Mouse (Mus musculus): ENCODE data around the gene Trpt1. TPM values are rescaled to one million over a fixed set of nuclear protein-coding genes. Genes with fewer than 3 reads are reported as not detected.
A peak's percentile ranks its signal among the peaks of the same experiment; 100 is the strongest.

The Trpt1 gene
- 22.7 and 25.3 TPM in 2 replicates for polyA plus RNA-seq (2015; fragmentation: Nextera tagmentation; extraction: Ambion mirVana)

GRCm38 (mm10) chr19:6996006-6996405 is at the start of gene Trpt1, which contains the start of gene Nudt22:
Gene Trpt1 (plus strand): TSS chr19:6996131.
Gene Nudt22 (minus strand): TSS chr19:6996117.
- Histone ChIP-seq H3K4me1 (ENCODE audit: control insufficient read depth, insufficient read depth, low read depth, low read length) (peaks cover 35% of the 10 kb centered on the region), H3K27me3 (replicated peaks; ENCODE audit: control insufficient read depth, insufficient read depth, low read length) (no peaks in the 10 kb centered on the region), H3K9me3 (ENCODE audit: control insufficient read depth, low read length) (no peaks in the 10 kb centered on the region), H3K4me3 (ENCODE audit: low read length) (peak within 1 kb of the TSS; percentile 69), H3K36me3 (ENCODE audit: control insufficient read depth, insufficient read depth, low read length) (peaks cover 16% of the 10 kb centered on the region), H3K27ac (ENCODE audit: low read depth, low read length) (peak within 1 kb of the TSS; percentile 71), H3K4me2 (ENCODE audit: low read length) (peak within 1 kb of the TSS; percentile 75), H3K9ac (ENCODE audit: low read depth, low read length) (peak within 1 kb of the TSS; percentile 83)
- under 1% methylated on average over 24 of the region's 24 CpGs for WGBS
- peak; percentile 81 for ATAC-seq

DNA sequence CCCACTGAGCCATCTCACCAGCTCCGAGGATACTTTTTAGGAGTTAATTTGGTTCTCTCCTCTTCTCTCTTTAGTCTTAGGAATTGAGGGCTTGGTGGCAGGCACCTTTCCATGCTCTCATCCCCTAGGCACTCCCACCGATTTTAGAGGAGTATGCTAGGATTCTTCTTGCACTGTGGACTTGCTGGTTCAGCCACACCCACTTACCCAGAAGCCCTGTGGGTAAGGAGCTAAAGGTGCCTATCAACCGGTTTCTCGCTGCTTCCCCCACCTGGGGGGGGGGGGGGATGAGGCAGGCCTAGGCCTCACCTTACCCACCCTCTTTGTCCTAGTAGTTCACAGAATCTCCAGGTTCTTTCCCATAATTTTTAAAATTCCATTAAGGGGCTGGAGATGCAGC is 48.2 kb upstream of the Trpt1 start:
- Histone ChIP-seq H3K27ac (ENCODE audit: low read depth, low read length) (no peak overlapping the region), H3K4me3 (ENCODE audit: low read length) (no peak overlapping the region), H3K9me3 (ENCODE audit: control insufficient read depth, low read length) (no peaks in the 10 kb centered on the region), H3K9ac (ENCODE audit: low read depth, low read length) (no peak overlapping the region), H3K36me3 (ENCODE audit: control insufficient read depth, insufficient read depth, low read length) (no peaks in the 10 kb centered on the region; the same call in 1 of the 2 replicates), H3K27me3 (replicated peaks; ENCODE audit: control insufficient read depth, insufficient read depth, low read length) (no peaks in the 10 kb centered on the region), H3K4me2 (ENCODE audit: low read length) (no peak overlapping the region), H3K4me1 (ENCODE audit: control insufficient read depth, insufficient read depth, low read depth, low read length) (peaks cover 20% of the 10 kb centered on the region)
- 56% methylated on average over 4 of the region's 4 CpGs for WGBS
- ATAC-seq = no peak

DNA sequence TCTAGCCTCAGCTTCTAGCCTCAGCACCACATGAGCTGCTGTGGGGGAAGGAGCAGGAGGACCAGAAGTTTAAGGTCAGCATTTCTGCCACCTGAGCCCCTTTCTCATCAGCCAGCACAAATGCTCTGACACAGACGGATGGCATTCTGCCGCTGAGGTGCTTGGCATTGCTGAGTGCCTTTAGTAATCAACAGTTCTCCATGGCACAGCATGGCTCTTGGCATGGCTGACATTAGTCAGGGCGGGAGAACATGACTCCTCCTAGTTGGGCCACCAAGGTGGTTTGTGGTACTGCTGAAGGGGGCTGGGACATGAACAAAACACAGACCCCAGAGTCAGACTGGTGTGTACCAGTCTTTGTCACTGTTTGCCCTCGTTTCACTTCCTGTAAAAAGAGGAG is 47.7 kb upstream of the Trpt1 start:
- H3K27me3 ChIP-seq (replicated peaks; ENCODE audit: control insufficient read depth, insufficient read depth, low read length) = no peaks in the 10 kb centered on the region
- no peaks in the 10 kb centered on the region; the same call in 1 of the 2 replicates for H3K36me3 ChIP-seq (ENCODE audit: control insufficient read depth, insufficient read depth, low read length)
- no peak overlapping the region for H3K27ac ChIP-seq (ENCODE audit: low read depth, low read length)
- peaks cover 20% of the 10 kb centered on the region for H3K4me1 ChIP-seq (ENCODE audit: control insufficient read depth, insufficient read depth, low read depth, low read length)
- H3K4me2 ChIP-seq (ENCODE audit: low read length) = no peak overlapping the region
- no peak overlapping the region for H3K9ac ChIP-seq (ENCODE audit: low read depth, low read length)
- no peak for ATAC-seq
- H3K4me3 ChIP-seq (ENCODE audit: low read length) = no peak overlapping the region
- no peaks in the 10 kb centered on the region for H3K9me3 ChIP-seq (ENCODE audit: control insufficient read depth, low read length)
- WGBS = 64% methylated on average over 4 of the region's 4 CpGs

- H3K27me3 ChIP-seq (replicated peaks; ENCODE audit: control insufficient read depth, insufficient read depth, low read length) = no peaks in the 10 kb centered on the region
- 92% methylated on average over 5 of the region's 5 CpGs for WGBS
- H3K4me1 ChIP-seq (ENCODE audit: control insufficient read depth, insufficient read depth, low read depth, low read length) = peaks cover 19% of the 10 kb centered on the region
- no peaks in the 10 kb centered on the region; the same call in 1 of the 2 replicates for H3K36me3 ChIP-seq (ENCODE audit: control insufficient read depth, insufficient read depth, low read length)
- ATAC-seq = no peak
- no peaks in the 10 kb centered on the region for H3K9me3 ChIP-seq (ENCODE audit: control insufficient read depth, low read length)
- H3K27ac ChIP-seq (ENCODE audit: low read depth, low read length) = no peak overlapping the region
- H3K4me2 ChIP-seq (ENCODE audit: low read length) = no peak overlapping the region
- H3K9ac ChIP-seq (ENCODE audit: low read depth, low read length) = no peak overlapping the region
- no peak overlapping the region for H3K4me3 ChIP-seq (ENCODE audit: low read length)
Measured at GRCm38 (mm10) chr19:6949532-6949931, 46.4 kb upstream of the Trpt1 start.

- no peaks in the 10 kb centered on the region for H3K27me3 ChIP-seq (replicated peaks; ENCODE audit: control insufficient read depth, insufficient read depth, low read length)
- WGBS = 37% methylated on average over 5 of the region's 5 CpGs
- peak overlapping the region; percentile 96 for H3K27ac ChIP-seq (ENCODE audit: low read depth, low read length)
- no peaks in the 10 kb centered on the region; the same call in 1 of the 2 replicates for H3K36me3 ChIP-seq (ENCODE audit: control insufficient read depth, insufficient read depth, low read length)
- peak overlapping the region; percentile 61 for H3K4me3 ChIP-seq (ENCODE audit: low read length)
- peaks cover 19% of the 10 kb centered on the region for H3K4me1 ChIP-seq (ENCODE audit: control insufficient read depth, insufficient read depth, low read depth, low read length)
- H3K9ac ChIP-seq (ENCODE audit: low read depth, low read length) = peak overlapping the region; percentile 81
- H3K4me2 ChIP-seq (ENCODE audit: low read length) = peak overlapping the region; percentile 98
- H3K9me3 ChIP-seq (ENCODE audit: control insufficient read depth, low read length) = no peaks in the 10 kb centered on the region
- ATAC-seq = no peak
Measured at GRCm38 (mm10) chr19:6949951-6950350, 46.0 kb upstream of the Trpt1 start.

- no peaks in the 10 kb centered on the region for H3K27me3 ChIP-seq (replicated peaks; ENCODE audit: control insufficient read depth, insufficient read depth, low read length)
- 0% methylated on average over 28 of the region's 28 CpGs for WGBS
- H3K4me2 ChIP-seq (ENCODE audit: low read length) = peak overlapping the region; percentile 98
- H3K9ac ChIP-seq (ENCODE audit: low read depth, low read length) = peak overlapping the region; percentile 81
- H3K4me3 ChIP-seq (ENCODE audit: low read length) = peak overlapping the region; percentile 61
- peak overlapping the region; percentile 96 for H3K27ac ChIP-seq (ENCODE audit: low read depth, low read length)
- H3K36me3 ChIP-seq (ENCODE audit: control insufficient read depth, insufficient read depth, low read length) = peaks cover 4% of the 10 kb centered on the region; the same call in 1 of the 2 replicates
- ATAC-seq = peak; percentile 40
- no peaks in the 10 kb centered on the region for H3K9me3 ChIP-seq (ENCODE audit: control insufficient read depth, low read length)
- H3K4me1 ChIP-seq (ENCODE audit: control insufficient read depth, insufficient read depth, low read depth, low read length) = peaks cover 19% of the 10 kb centered on the region
Measured at GRCm38 (mm10) chr19:6950613-6951153, 45.2 kb upstream of the Trpt1 start.

- Histone ChIP-seq H3K27ac (ENCODE audit: low read depth, low read length) (peak overlapping the region; percentile 96), H3K27me3 (replicated peaks; ENCODE audit: control insufficient read depth, insufficient read depth, low read length) (no peaks in the 10 kb centered on the region), H3K4me1 (ENCODE audit: control insufficient read depth, insufficient read depth, low read depth, low read length) (peaks cover 19% of the 10 kb centered on the region), H3K9me3 (ENCODE audit: control insufficient read depth, low read length) (no peaks in the 10 kb centered on the region), H3K4me2 (ENCODE audit: low read length) (peak overlapping the region; percentile 98), H3K4me3 (ENCODE audit: low read length) (peak overlapping the region; percentile 61), H3K36me3 (ENCODE audit: control insufficient read depth, insufficient read depth, low read length) (peaks cover 6% of the 10 kb centered on the region), H3K9ac (ENCODE audit: low read depth, low read length) (peak overlapping the region; percentile 81)
- under 1% methylated on average over 35 of the region's 35 CpGs for WGBS
- ATAC-seq = peak; percentile 88
Measured at GRCm38 (mm10) chr19:6951381-6951968, 44.5 kb upstream of the Trpt1 start.

- Histone ChIP-seq H3K4me3 (ENCODE audit: low read length) (peak overlapping the region; percentile 61), H3K9me3 (ENCODE audit: control insufficient read depth, low read length) (no peaks in the 10 kb centered on the region), H3K9ac (ENCODE audit: low read depth, low read length) (peak overlapping the region; percentile 77), H3K27ac (ENCODE audit: low read depth, low read length) (peak overlapping the region; percentile 96), H3K27me3 (replicated peaks; ENCODE audit: control insufficient read depth, insufficient read depth, low read length) (no peaks in the 10 kb centered on the region), H3K4me1 (ENCODE audit: control insufficient read depth, insufficient read depth, low read depth, low read length) (peaks cover 19% of the 10 kb centered on the region), H3K4me2 (ENCODE audit: low read length) (peak overlapping the region; percentile 98), H3K36me3 (ENCODE audit: control insufficient read depth, insufficient read depth, low read length) (peaks cover 6% of the 10 kb centered on the region)
- 3% methylated on average over 31 of the region's 31 CpGs for WGBS
- peak; percentile 27 for ATAC-seq
Measured at GRCm38 (mm10) chr19:6951994-6952711, 43.8 kb upstream of the Trpt1 start.

DNA sequence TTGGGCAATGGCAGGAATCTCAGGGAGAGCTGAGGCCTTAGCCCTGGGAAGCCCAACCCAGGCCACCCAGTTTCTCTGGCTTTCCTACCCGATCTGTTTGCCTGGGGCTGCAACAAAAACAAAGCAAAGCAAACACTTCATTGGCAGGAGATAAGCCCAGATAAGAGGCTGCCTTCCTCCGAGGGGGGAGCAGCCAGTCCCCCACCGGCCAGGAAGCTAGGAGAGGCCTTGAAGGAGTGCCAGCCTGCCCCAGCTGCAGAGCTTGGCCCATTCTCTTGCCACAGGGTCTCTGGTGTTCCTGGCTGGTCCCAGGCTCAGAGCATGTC is 43.3 kb upstream of the Trpt1 start:
- Histone ChIP-seq H3K9ac (ENCODE audit: low read depth, low read length) (peak overlapping the region; percentile 77), H3K27ac (ENCODE audit: low read depth, low read length) (peak overlapping the region; percentile 96), H3K36me3 (ENCODE audit: control insufficient read depth, insufficient read depth, low read length) (peaks cover 6% of the 10 kb centered on the region; the same call in 1 of the 2 replicates), H3K4me3 (ENCODE audit: low read length) (peak overlapping the region; percentile 61; the same call in 1 of the 2 replicates), H3K9me3 (ENCODE audit: control insufficient read depth, low read length) (no peaks in the 10 kb centered on the region), H3K4me2 (ENCODE audit: low read length) (peak overlapping the region; percentile 98), H3K4me1 (ENCODE audit: control insufficient read depth, insufficient read depth, low read depth, low read length) (peaks cover 19% of the 10 kb centered on the region), H3K27me3 (replicated peaks; ENCODE audit: control insufficient read depth, insufficient read depth, low read length) (no peaks in the 10 kb centered on the region)
- no peak for ATAC-seq
- WGBS = 36% methylated on average over 3 of the region's 3 CpGs
